Mouse (Mus musculus): ENCODE measurements around the gene Krt24.

DNA sequence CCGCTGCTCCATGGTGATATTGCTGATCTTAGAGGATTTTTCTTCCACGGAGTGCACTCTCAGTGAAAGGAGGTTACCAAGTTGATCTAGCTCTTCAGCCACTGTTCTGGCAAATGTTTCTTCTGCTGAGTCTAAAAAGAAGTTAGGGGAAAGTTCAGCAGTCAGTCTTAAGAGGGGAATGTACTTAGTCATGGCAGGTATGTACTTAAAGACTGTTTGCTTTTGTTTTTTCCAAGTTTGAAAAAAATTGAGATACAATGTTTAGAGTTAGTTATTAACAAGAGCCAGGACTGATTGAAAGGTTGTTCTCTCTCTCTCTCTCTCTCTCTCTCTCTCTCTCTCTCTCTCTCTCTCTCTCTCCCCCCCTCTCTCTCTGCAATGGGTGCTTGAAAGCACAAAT is 44.6 kb upstream of the Krt24 start:
- no peak for TF ChIP-seq CTCF (IDR thresholded peaks at IDR 0.05; ENCODE audit: insufficient read depth, low read length)
- no peak for TF ChIP-seq POLR2A (IDR thresholded peaks at IDR 0.05; ENCODE audit: borderline replicate concordance, extremely low read depth, low read depth, low read length)
